Mouse (Mus musculus) stomach, embryonic 14.5 days (tissue): ENCODE results near the gene Zfp566. TPM values are rescaled to one million over a fixed set of nuclear protein-coding genes. Genes with fewer than 3 reads are reported as not detected.
A peak's percentile ranks its signal among the peaks of the same experiment; 100 is the strongest.

ENCODE experiments used
- ATAC-seq: fragments of 200-750 bp; cut with Nextera tagmentation; 2 replicates; pipeline ENCODE4 v1.8.0; 2017; ENCODE audit warnings: low read depth, moderate TSS enrichment; ENCODE audit not compliant: insufficient number of reproducible peaks, insufficient read depth, low FRiP score
- H3K27ac ChIP-seq: fragments of 300-500 bp; sonication (generic); 2 replicates; pipeline ENCODE4 v1.5.1; 2014; ENCODE audit warnings: mild to moderate bottlenecking, low read length, moderate library complexity, mixed read lengths
- H3K27me3 ChIP-seq: fragments of 300-500 bp; sonication (generic); 2 replicates; pipeline ENCODE4 v1.6.1; 2014; ENCODE audit warnings: low read length, control low read depth, mixed read lengths; ENCODE audit not compliant: control insufficient read depth, insufficient read depth
- H3K36me3 ChIP-seq: fragments of 300-500 bp; sonication (generic); 2 replicates; pipeline ENCODE4 v1.6.1; 2014; ENCODE audit warnings: mild to moderate bottlenecking, control low read depth, low read length, moderate library complexity, mixed read lengths; ENCODE audit not compliant: control insufficient read depth, insufficient read depth
- H3K4me1 ChIP-seq: fragments of 300-500 bp; sonication (generic); 2 replicates; pipeline ENCODE4 v1.6.1; 2014; ENCODE audit warnings: low read length, control low read depth, mixed read lengths; ENCODE audit not compliant: control insufficient read depth, insufficient read depth
- H3K4me2 ChIP-seq: fragments of 300-500 bp; sonication (generic); replicated peaks from 2 replicates; pipeline ENCODE4 v1.6.1; 2014; ENCODE audit warnings: low read depth, low read length, control low read depth
- H3K4me3 ChIP-seq: fragments of 300-500 bp; sonication (generic); 2 replicates; pipeline ENCODE4 v1.5.1; 2014; ENCODE audit warnings: low read depth, low read length, control low read depth
- H3K9ac ChIP-seq: fragments of 300-500 bp; sonication (generic); replicated peaks from 2 replicates; pipeline ENCODE4 v1.6.1; 2014; ENCODE audit warnings: low read depth, mild to moderate bottlenecking, control low read depth, low read length, moderate library complexity, mixed read lengths
- H3K9me3 ChIP-seq: fragments of 300-500 bp; sonication (generic); 2 replicates; pipeline ENCODE4 v1.6.1; 2016; ENCODE audit warnings: low read depth, low read length, control low read depth; ENCODE audit not compliant: control insufficient read depth
- WGBS: fragments of 180-500 bp; shearing (Covaris S2); extraction: QIAGEN DNeasy Blood & Tissue Kit; methylation state at CpG from one replicate; pipeline ENCODE4 v1.1.7; 2014; 5-methylcytosine and 5-hydroxymethylcytosine counted together
- polyA plus RNA-seq: library from polyadenylated mRNA; unstranded; fragments of >200 nt; fragmentation: Nextera tagmentation; extraction: Ambion mirVana; gene quantifications from 2 replicates; pipeline ENCODE4 v1.2.1, GENCODE M21; 2014

The Zfp566 gene
- polyA plus RNA-seq, 1 experiment from 2014 or later, result 11.2 TPM

GRCm38 (mm10) chr7:30099297-30099696 is 9.0 kb upstream of the Zfp566 start:
- WGBS, result 92% methylated on average over 13 of the region's 13 CpGs

GRCm38 (mm10) chr7:30095551-30096125 is 5.3 kb upstream of the Zfp566 start:
- Histone ChIP-seq H3K4me1 (peaks cover 10% of the 10 kb centered on the region), H3K4me2 (peak overlapping the region; percentile 83), H3K36me3 (peaks cover 16% of the 10 kb centered on the region), H3K4me3 (peak overlapping the region; percentile 53), H3K9me3 (no peaks in the 10 kb centered on the region), H3K27ac (peak overlapping the region; percentile 36; the same call in 1 of the 2 replicates), H3K9ac (peak overlapping the region; percentile 62), H3K27me3 (no peaks in the 10 kb centered on the region)
- WGBS, result under 1% methylated on average over 5 of the region's 5 CpGs
- ATAC-seq, result no peak

More at GRCm38 (mm10) chr7:30099297-30099696, 9.0 kb upstream of the Zfp566 start:
- no peak for ATAC-seq
- Histone ChIP-seq H3K4me3 (no peak overlapping the region), H3K36me3 (peaks cover 41% of the 10 kb centered on the region), H3K4me2 (no peak overlapping the region), H3K9ac (no peak overlapping the region), H3K27ac (no peak overlapping the region), H3K9me3 (peaks cover 16% of the 10 kb centered on the region), H3K27me3 (no peaks in the 10 kb centered on the region), H3K4me1 (peaks cover 5% of the 10 kb centered on the region)

DNA sequence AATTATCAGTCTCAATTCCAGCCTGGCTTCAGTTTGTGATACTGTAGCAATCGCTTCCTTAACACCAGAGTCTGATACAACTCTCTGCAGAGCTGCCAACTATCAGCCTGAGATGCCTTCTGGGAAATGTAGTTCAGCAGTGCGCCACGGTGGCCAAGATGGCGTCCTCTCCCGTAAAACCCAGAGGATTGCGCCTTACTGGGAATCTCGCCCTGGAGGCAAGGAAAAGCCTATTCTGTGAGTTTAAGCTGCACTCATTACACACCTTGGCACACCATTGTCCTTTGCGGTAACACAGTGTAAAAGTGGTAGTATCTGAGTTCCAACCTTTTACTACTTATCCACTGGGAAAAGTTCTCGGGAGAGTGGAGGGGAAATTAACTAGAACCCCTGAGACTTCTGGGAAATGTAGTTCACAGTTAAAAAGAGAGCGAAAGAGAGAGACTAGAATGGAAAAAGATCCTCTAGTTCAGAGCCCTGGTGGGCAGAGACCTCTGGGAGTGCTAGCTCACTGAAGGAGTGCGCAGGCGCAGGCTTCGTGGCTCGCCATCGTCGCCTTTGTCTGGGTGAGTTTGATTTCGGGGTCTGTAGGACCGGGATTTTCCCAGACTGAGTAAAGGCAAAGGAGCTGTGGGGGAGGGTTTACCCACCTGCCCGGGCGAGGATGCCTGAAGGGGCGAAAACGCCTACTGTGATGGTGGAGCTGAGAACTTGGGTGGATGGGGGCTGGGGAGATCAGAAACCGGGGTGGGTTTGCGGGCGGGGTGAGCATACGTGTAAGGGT is 4.5 kb upstream of the Zfp566 start, which contains the start of gene Zfp260:
Gene Zfp260 (plus strand): TSS at position 132 of the 784 bp plus-strand sequence.
- Histone ChIP-seq H3K9ac (peak within 1 kb of the TSS; percentile 62), H3K27me3 (no peaks in the 10 kb centered on the region), H3K4me1 (peaks cover 10% of the 10 kb centered on the region), H3K27ac (peak within 1 kb of the TSS; percentile 93), H3K4me2 (peak within 1 kb of the TSS; percentile 83), H3K4me3 (peak within 1 kb of the TSS; percentile 53), H3K36me3 (peaks cover 13% of the 10 kb centered on the region; the same call in 1 of the 2 replicates), H3K9me3 (no peaks in the 10 kb centered on the region)
- ATAC-seq, result peak; percentile 82
- WGBS, result under 1% methylated on average over 26 of the region's 26 CpGs

- Histone ChIP-seq H3K9me3 (no peaks in the 10 kb centered on the region), H3K36me3 (peaks cover 5% of the 10 kb centered on the region; the same call in 1 of the 2 replicates), H3K4me2 (peak overlapping the region; percentile 52), H3K27ac (peak overlapping the region; percentile 27; the same call in 1 of the 2 replicates), H3K27me3 (no peaks in the 10 kb centered on the region), H3K4me1 (peaks cover 15% of the 10 kb centered on the region), H3K9ac (no peak overlapping the region), H3K4me3 (peak overlapping the region; percentile 53)
- 72% methylated on average over 6 of the region's 6 CpGs for WGBS
- ATAC-seq, result no peak
Observed at GRCm38 (mm10) chr7:30093918-30094415, 3.6 kb upstream of the Zfp566 start.

DNA sequence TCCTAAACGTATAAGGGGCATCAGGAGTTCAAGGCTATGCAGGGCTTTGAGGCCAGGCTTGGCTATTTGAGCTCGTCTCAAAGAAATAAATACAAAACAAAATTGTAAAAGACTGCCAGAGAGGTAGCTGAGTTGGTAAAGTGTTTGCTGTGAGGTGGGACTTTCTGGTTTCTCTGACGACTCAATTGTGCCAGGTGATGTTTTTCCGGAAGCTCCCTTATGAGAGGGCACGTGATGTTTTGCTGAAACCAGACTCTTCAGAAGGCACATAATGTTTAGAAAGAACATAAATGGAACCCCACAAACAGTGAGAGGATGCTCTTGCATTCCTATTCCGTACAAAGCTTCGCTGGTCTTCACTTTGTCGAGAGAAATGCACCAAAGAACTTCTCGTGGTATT is 2.3 kb upstream of the Zfp566 start:
- Histone ChIP-seq H3K4me3 (no peak overlapping the region), H3K4me1 (peaks cover 14% of the 10 kb centered on the region), H3K9ac (no peak overlapping the region; the same call in 1 of the 2 replicates), H3K27ac (no peak overlapping the region), H3K9me3 (no peaks in the 10 kb centered on the region), H3K4me2 (no peak overlapping the region), H3K36me3 (no peaks in the 10 kb centered on the region; the same call in 1 of the 2 replicates), H3K27me3 (no peaks in the 10 kb centered on the region)
- no peak for ATAC-seq
- 80% methylated on average over 9 of the region's 9 CpGs for WGBS

GRCm38 (mm10) chr7:30090970-30091585 is 751 bp upstream of the Zfp566 start:
- Histone ChIP-seq H3K4me3 (peak overlapping the region; percentile 42), H3K9me3 (no peaks in the 10 kb centered on the region), H3K4me1 (peaks cover 11% of the 10 kb centered on the region; the same call in 1 of the 2 replicates), H3K27ac (peak overlapping the region; percentile 40; the same call in 1 of the 2 replicates), H3K4me2 (peak overlapping the region; percentile 66), H3K9ac (0 out of 2 replicates have a peak overlapping the region, but pooled peaks have one; percentile 6), H3K36me3 (peaks cover 10% of the 10 kb centered on the region), H3K27me3 (no peaks in the 10 kb centered on the region)
- no peak for ATAC-seq
- 10% methylated on average over 9 of the region's 9 CpGs for WGBS

DNA sequence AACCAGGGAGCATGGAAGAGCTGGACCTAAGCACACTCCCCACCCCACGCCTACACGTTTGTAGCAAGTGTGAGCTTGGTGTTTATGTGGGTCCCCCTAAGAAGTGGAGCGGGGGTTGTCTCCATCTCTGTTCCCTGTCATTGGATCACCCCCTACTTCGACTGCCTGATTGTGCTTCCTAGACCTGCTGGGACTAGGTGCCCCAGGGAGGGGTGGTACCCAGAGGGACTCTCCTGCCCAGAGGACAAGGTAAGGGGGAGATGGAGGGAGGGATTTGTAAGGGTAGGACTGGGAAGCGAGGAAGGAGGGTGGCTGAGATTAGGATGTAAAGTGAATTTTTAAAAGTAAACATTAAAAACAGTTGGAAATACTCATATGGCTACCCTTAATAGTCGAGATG is 922 bp downstream of the Zfp566 start:
- H3K4me2 ChIP-seq, result peak overlapping the region; percentile 64
- peak overlapping the region; percentile 34 for H3K9ac ChIP-seq
- H3K9me3 ChIP-seq, result no peaks in the 10 kb centered on the region
- H3K4me3 ChIP-seq, result peak overlapping the region; percentile 42
- H3K27ac ChIP-seq, result no peak overlapping the region
- H3K36me3 ChIP-seq, result peaks cover 25% of the 10 kb centered on the region
- H3K4me1 ChIP-seq, result peaks cover 11% of the 10 kb centered on the region; the same call in 1 of the 2 replicates
- WGBS, result 13% methylated on average over 6 of the region's 6 CpGs
- H3K27me3 ChIP-seq, result no peaks in the 10 kb centered on the region
- ATAC-seq, result no peak

DNA sequence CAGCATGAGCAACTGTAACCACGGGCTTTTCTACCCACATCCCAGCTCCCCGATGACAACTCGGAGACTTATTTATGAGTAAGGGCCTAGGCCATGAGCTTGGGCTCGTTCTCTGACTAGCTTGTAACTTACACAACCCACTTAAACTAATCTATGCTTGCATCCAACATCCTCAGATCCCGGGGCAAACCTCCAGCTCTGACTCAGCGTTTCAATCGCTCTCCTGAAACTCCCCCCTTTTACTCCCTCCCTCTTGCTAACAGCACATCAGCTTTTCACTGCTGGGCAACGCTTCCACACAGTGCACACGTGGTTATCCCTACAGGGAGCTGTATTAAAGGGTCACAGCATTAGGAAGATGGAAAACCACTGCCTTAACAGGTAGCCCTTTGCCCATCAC is 3.8 kb downstream of the Zfp566 start:
- peaks cover 6% of the 10 kb centered on the region; the same call in 1 of the 2 replicates for H3K4me1 ChIP-seq
- H3K9me3 ChIP-seq, result no peaks in the 10 kb centered on the region
- no peak overlapping the region for H3K4me3 ChIP-seq
- no peak overlapping the region for H3K4me2 ChIP-seq
- H3K9ac ChIP-seq, result no peak overlapping the region
- H3K27ac ChIP-seq, result no peak overlapping the region
- no peaks in the 10 kb centered on the region for H3K27me3 ChIP-seq
- H3K36me3 ChIP-seq, result peaks cover 27% of the 10 kb centered on the region
- WGBS, result 92% methylated on average over 9 of the region's 9 CpGs
- no peak for ATAC-seq
